Comparison of ENCODE assay signal across 31 mouse cellular contexts in genomic region chr7:142303249-142303648, GRCm38 (mm10). TPM values are rescaled to one million over a fixed set of nuclear protein-coding genes. Genes with fewer than 3 reads are reported as not detected.
"Had no signal": no experiment of that assay in that cellular context is flagged by ENCODE, and none has a peak within 500 bp of the region (broad histone marks: within the 10 kb centered on the region; RNA-seq: fewer than 3 reads in every experiment).

Krtap5-4 (plus strand) TSS chr7:142303549.

- H3K36me3 ChIP-seq: embryonic facial prominence, embryonic 10.5 days; embryonic facial prominence, embryonic 12.5 days; embryonic facial prominence, embryonic 13.5 days; embryonic facial prominence, embryonic 15.5 days; forebrain, embryonic 10.5 days; forebrain, embryonic 12.5 days; forebrain, embryonic 15.5 days had no signal

- H3K27ac ChIP-seq: embryonic facial prominence, embryonic 10.5 days; embryonic facial prominence, embryonic 12.5 days; embryonic facial prominence, embryonic 13.5 days; embryonic facial prominence, embryonic 15.5 days; forebrain, embryonic 10.5 days; forebrain, embryonic 12.5 days; forebrain, embryonic 13.5 days; forebrain, embryonic 15.5 days; gastrocnemius, adult 2 months; heart, adult 2 months had no signal

- H3K4me2 ChIP-seq: embryonic facial prominence, embryonic 12.5 days; embryonic facial prominence, embryonic 13.5 days; embryonic facial prominence, embryonic 15.5 days; forebrain, embryonic 12.5 days; forebrain, embryonic 13.5 days; forebrain, embryonic 15.5 days had no signal

- H3K9ac ChIP-seq: embryonic facial prominence, embryonic 12.5 days; embryonic facial prominence, embryonic 13.5 days; embryonic facial prominence, embryonic 15.5 days; forebrain, embryonic 12.5 days; forebrain, embryonic 13.5 days; forebrain, embryonic 15.5 days; forebrain, postnatal 0 days had no signal

- H3K4me1 ChIP-seq: embryonic facial prominence, embryonic 12.5 days; embryonic facial prominence, embryonic 13.5 days; embryonic facial prominence, embryonic 15.5 days; forebrain, embryonic 10.5 days; forebrain, embryonic 12.5 days; forebrain, embryonic 13.5 days; forebrain, embryonic 15.5 days had no signal

- H3K4me3 ChIP-seq: embryonic facial prominence, embryonic 10.5 days; embryonic facial prominence, embryonic 12.5 days; embryonic facial prominence, embryonic 13.5 days; embryonic facial prominence, embryonic 15.5 days; erythroblast, embryonic 14.5 days; forebrain, embryonic 10.5 days; forebrain, embryonic 12.5 days; forebrain, embryonic 13.5 days; forebrain, embryonic 15.5 days; gastrocnemius, adult 2 months; heart, adult 2 months had no signal

- ATAC-seq: forebrain, embryonic 13.5 days; forebrain, embryonic 14.5 days; forebrain, embryonic 15.5 days; forebrain, embryonic 16.5 days; forebrain, postnatal 0 days had no signal

- H3K27me3 ChIP-seq: embryonic facial prominence, embryonic 15.5 days; forebrain, embryonic 15.5 days had no signal

- DNase-seq: cerebellum, adult 9-11 months; cerebellum, postnatal 10 days; cerebellum, postnatal 14 days; cerebellum, postnatal 25 days; cerebellum, postnatal 36 days; embryo, embryonic 11 days; forebrain, postnatal 0 days; gastrocnemius, adult 2 months; gastrocnemius, postnatal 10 days; gastrocnemius, postnatal 14 days; gastrocnemius, postnatal 25 days; gastrocnemius, postnatal 36 days; heart, adult 11 months; heart, adult 18-20 months; heart, adult 2 months had no signal

- H3K9me3 ChIP-seq: embryonic facial prominence, embryonic 10.5 days; embryonic facial prominence, embryonic 12.5 days; embryonic facial prominence, embryonic 13.5 days; embryonic facial prominence, embryonic 15.5 days; forebrain, embryonic 10.5 days; forebrain, embryonic 12.5 days; forebrain, embryonic 13.5 days; forebrain, embryonic 15.5 days had no signal

RNA-seq across cellular contexts. Expression of gene Krtap5-4, which starts in this region (rescaled TPM):
- polyA plus RNA-seq: cortical plate, adult 2 months; embryonic facial prominence, embryonic 10.5 days; embryonic facial prominence, embryonic 12.5 days; embryonic facial prominence, embryonic 13.5 days; embryonic facial prominence, embryonic 14.5 days; erythroblast, embryonic 14.5 days; forebrain, embryonic 10.5 days; forebrain, embryonic 11.5 days; forebrain, embryonic 12.5 days; forebrain, embryonic 13.5 days; forebrain, embryonic 14.5 days; forebrain, embryonic 15.5 days; forebrain, embryonic 16.5 days; forebrain, postnatal 0 days; frontal cortex, adult 2 months; gonadal fat pad, adult 2 months; heart, adult 2 months had no signal
